Mouse (Mus musculus): ENCODE results near the gene Stx7. TPM values are rescaled to one million over a fixed set of nuclear protein-coding genes. Genes with fewer than 3 reads are reported as not detected.

Stx7 gene
- polyA plus RNA-seq, 1 experiment from 2014 or later: 48.4 TPM

DNA sequence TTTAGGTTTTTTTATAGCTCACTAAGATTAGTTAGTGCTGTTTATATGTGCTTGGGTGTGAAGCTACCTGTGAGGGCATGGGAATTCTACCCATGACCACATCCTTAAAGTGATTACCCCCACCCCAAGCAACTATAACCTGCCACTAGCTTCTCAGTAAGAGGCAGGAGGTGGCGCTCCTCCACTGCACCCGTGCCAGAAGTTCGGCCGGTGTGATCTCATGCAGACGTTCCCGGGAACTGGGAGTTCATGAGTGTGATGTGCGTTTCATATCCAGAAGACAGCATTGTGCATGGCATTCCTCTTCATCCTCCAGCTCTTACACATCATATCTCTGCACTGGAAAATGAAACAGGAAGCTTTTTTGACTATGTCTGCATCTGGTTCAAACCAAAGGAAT lies 41.3 kb downstream of the Stx7 start:
- H3K4me1 ChIP-seq (ENCODE audit: control insufficient read depth, insufficient read depth, low read length): no peaks in the 10 kb centered on the region
- no peak for DNase-seq (ENCODE audit: low spot score)
- H3K9me3 ChIP-seq (ENCODE audit: control insufficient read depth, low read length): no peaks in the 10 kb centered on the region
- H3K27ac ChIP-seq (replicated peaks; ENCODE audit: low read depth, low read length): no peak overlapping the region
- ATAC-seq (ENCODE audit: insufficient number of reproducible peaks, low FRiP score, low TSS enrichment, low read depth): no peak
- no peaks in the 10 kb centered on the region for H3K27me3 ChIP-seq (ENCODE audit: control insufficient read depth, insufficient read depth, low read length)
- no peak overlapping the region for H3K4me2 ChIP-seq (ENCODE audit: low read depth, severe bottlenecking)
- H3K4me3 ChIP-seq (ENCODE audit: low read depth, low read length): no peak overlapping the region
- no peak overlapping the region for H3K9ac ChIP-seq (ENCODE audit: low read length)
- H3K36me3 ChIP-seq (ENCODE audit: control insufficient read depth, insufficient read depth, low read length): no peaks in the 10 kb centered on the region
- whole genome bisulfite sequencing: 69% methylated on average over 7 of the region's 7 CpGs

DNA sequence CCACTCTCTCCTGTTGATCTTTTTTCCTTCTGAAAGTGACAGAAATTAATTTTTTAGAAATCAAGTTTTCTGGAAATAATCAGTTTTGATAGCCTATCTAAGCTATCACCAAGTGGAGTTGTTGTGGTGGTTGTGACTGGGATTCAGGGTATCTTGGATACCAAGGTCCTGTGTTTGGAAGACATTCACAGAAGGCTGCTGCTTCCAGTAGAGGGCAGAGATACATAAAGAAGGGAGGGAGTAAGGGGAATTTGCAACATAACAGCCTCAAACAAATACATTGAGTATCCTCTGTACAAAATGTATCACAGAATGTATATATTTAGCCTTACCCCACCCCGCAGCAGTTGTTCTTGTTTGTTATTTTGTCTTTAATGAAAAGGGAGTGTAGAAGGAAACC lies 42.9 kb downstream of the Stx7 start:
- no peaks in the 10 kb centered on the region for H3K4me1 ChIP-seq (ENCODE audit: control insufficient read depth, insufficient read depth, low read length)
- ATAC-seq (ENCODE audit: insufficient number of reproducible peaks, low FRiP score, low TSS enrichment, low read depth): no peak
- no peak overlapping the region for H3K27ac ChIP-seq (replicated peaks; ENCODE audit: low read depth, low read length)
- no peak overlapping the region for H3K4me3 ChIP-seq (ENCODE audit: low read depth, low read length)
- H3K36me3 ChIP-seq (ENCODE audit: control insufficient read depth, insufficient read depth, low read length): no peaks in the 10 kb centered on the region
- no peak overlapping the region for H3K4me2 ChIP-seq (ENCODE audit: low read depth, severe bottlenecking)
- H3K9ac ChIP-seq (ENCODE audit: low read length): no peak overlapping the region
- H3K9me3 ChIP-seq (ENCODE audit: control insufficient read depth, low read length): no peaks in the 10 kb centered on the region
- 72% methylated on average over 1 of the region's 1 CpGs for WGBS
- no peak for DNase-seq (ENCODE audit: low spot score)
- H3K27me3 ChIP-seq (ENCODE audit: control insufficient read depth, insufficient read depth, low read length): no peaks in the 10 kb centered on the region

DNA sequence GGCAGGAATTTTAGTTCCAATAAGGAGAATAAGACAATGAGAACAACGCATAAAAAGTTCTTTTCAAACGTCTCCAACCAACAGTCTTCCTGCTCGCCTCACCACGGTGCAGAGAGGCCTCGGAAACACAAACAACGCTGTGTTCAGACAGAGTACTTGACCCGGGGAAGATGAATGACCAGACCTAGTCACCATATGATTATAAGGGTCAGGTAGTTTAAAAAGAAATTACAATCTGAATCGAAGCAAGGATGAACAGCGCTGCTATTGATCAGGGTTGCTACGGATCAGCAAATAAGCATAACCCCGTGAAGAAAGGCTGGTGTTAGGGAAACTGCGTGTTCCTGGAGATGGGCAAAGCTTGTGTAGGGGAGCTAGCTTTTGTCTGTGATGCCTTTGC lies 50.2 kb downstream of the Stx7 start:
- no peaks in the 10 kb centered on the region for H3K36me3 ChIP-seq (ENCODE audit: control insufficient read depth, insufficient read depth, low read length)
- H3K9ac ChIP-seq (ENCODE audit: low read length): no peak overlapping the region
- no peaks in the 10 kb centered on the region for H3K27me3 ChIP-seq (ENCODE audit: control insufficient read depth, insufficient read depth, low read length)
- no peak overlapping the region for H3K27ac ChIP-seq (replicated peaks; ENCODE audit: low read depth, low read length)
- no peak overlapping the region for H3K4me2 ChIP-seq (ENCODE audit: low read depth, severe bottlenecking)
- DNase-seq (ENCODE audit: low spot score) (no peak), ATAC-seq (ENCODE audit: insufficient number of reproducible peaks, low FRiP score, low TSS enrichment, low read depth) (no peak)
- WGBS: 88% methylated on average over 12 of the region's 12 CpGs
- H3K4me1 ChIP-seq (ENCODE audit: control insufficient read depth, insufficient read depth, low read length): no peaks in the 10 kb centered on the region
- no peaks in the 10 kb centered on the region for H3K9me3 ChIP-seq (ENCODE audit: control insufficient read depth, low read length)
- H3K4me3 ChIP-seq (ENCODE audit: low read depth, low read length): no peak overlapping the region

DNA sequence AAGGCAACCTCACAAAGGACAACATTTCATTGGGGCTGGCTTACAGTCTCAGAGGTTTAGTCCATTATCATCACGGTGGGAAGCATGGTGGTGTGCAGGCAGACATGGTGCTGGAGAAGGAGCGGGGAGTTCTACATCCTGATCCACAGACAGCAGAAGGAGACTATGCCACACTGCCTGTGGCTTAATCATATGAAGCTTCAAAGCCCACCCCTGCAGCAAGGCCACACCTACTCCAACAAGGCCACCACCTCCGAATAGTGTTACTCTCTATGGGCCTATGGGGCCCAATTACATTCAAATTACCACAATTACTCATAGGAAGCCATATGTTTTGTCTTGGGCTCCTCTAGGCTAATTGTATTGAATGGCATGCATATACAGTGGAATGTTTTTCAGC lies 51.0 kb downstream of the Stx7 start:
- Histone ChIP-seq H3K9ac (ENCODE audit: low read length) (no peak overlapping the region), H3K9me3 (ENCODE audit: control insufficient read depth, low read length) (no peaks in the 10 kb centered on the region), H3K27me3 (ENCODE audit: control insufficient read depth, insufficient read depth, low read length) (no peaks in the 10 kb centered on the region), H3K4me2 (ENCODE audit: low read depth, severe bottlenecking) (no peak overlapping the region), H3K27ac (replicated peaks; ENCODE audit: low read depth, low read length) (no peak overlapping the region), H3K4me1 (ENCODE audit: control insufficient read depth, insufficient read depth, low read length) (no peaks in the 10 kb centered on the region), H3K4me3 (ENCODE audit: low read depth, low read length) (no peak overlapping the region), H3K36me3 (ENCODE audit: control insufficient read depth, insufficient read depth, low read length) (no peaks in the 10 kb centered on the region)
- DNase-seq (ENCODE audit: low spot score) (no peak), ATAC-seq (ENCODE audit: insufficient number of reproducible peaks, low FRiP score, low TSS enrichment, low read depth) (no peak)
- 82% methylated on average over 3 of the region's 3 CpGs for WGBS

DNA sequence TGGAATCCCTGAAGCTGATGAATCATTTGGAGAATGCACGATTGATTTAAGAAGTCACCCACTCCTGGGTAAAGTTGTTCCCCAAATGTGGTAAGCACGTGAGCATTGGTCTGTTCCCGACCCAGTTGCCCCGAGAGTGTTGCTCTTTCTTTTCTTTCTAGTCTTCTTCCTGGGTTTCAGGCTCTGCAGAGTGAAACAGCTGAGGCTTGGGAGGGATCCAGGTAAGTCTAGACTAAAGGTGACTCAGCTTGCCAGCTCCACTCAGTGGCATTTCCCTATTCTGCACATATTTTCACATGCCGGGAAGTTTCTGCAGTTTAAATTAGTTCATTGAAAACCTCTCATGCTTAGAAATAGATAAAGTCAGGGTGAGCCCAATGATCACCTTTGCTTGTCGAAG lies 61.0 kb downstream of the Stx7 start:
- H3K4me3 ChIP-seq (ENCODE audit: low read depth, low read length): no peak overlapping the region
- H3K9me3 ChIP-seq (ENCODE audit: control insufficient read depth, low read length): no peaks in the 10 kb centered on the region
- H3K27me3 ChIP-seq (ENCODE audit: control insufficient read depth, insufficient read depth, low read length): no peaks in the 10 kb centered on the region
- H3K4me2 ChIP-seq (ENCODE audit: low read depth, severe bottlenecking): no peak overlapping the region
- H3K9ac ChIP-seq (ENCODE audit: low read length): no peak overlapping the region
- 89% methylated on average over 6 of the region's 6 CpGs for WGBS
- no peak overlapping the region for H3K27ac ChIP-seq (replicated peaks; ENCODE audit: low read depth, low read length)
- DNase-seq (ENCODE audit: low spot score) (no peak), ATAC-seq (ENCODE audit: insufficient number of reproducible peaks, low FRiP score, low TSS enrichment, low read depth) (no peak)
- no peaks in the 10 kb centered on the region for H3K4me1 ChIP-seq (ENCODE audit: control insufficient read depth, insufficient read depth, low read length)
- H3K36me3 ChIP-seq (ENCODE audit: control insufficient read depth, insufficient read depth, low read length): no peaks in the 10 kb centered on the region

DNA sequence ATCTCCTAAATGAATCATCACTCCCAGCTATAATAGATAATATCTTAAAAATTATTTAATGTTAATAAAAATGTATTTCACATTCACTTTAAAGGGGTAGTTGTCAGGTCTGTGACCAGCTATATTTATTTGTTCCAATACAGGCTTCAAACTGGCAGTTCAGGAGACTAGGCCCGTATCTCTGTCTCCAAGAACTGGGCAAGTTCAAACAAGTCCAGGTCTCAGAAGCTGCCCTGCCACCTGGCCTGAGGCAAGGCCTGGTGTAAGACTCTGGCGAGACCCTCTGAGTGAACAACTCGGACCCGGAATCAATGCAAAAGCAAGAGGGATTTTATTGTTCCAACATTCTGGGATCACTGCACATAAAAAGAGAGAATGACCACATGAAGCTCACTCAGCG lies 64.2 kb downstream of the Stx7 start:
- no peak overlapping the region for H3K4me2 ChIP-seq (ENCODE audit: low read depth, severe bottlenecking)
- ATAC-seq (ENCODE audit: insufficient number of reproducible peaks, low FRiP score, low TSS enrichment, low read depth) (no peak), DNase-seq (ENCODE audit: low spot score) (no peak)
- no peaks in the 10 kb centered on the region for H3K36me3 ChIP-seq (ENCODE audit: control insufficient read depth, insufficient read depth, low read length)
- WGBS: 75% methylated on average over 5 of the region's 5 CpGs
- H3K9me3 ChIP-seq (ENCODE audit: control insufficient read depth, low read length): no peaks in the 10 kb centered on the region
- no peak overlapping the region for H3K9ac ChIP-seq (ENCODE audit: low read length)
- H3K4me3 ChIP-seq (ENCODE audit: low read depth, low read length): no peak overlapping the region
- no peaks in the 10 kb centered on the region for H3K4me1 ChIP-seq (ENCODE audit: control insufficient read depth, insufficient read depth, low read length)
- H3K27ac ChIP-seq (replicated peaks; ENCODE audit: low read depth, low read length): no peak overlapping the region
- no peaks in the 10 kb centered on the region for H3K27me3 ChIP-seq (ENCODE audit: control insufficient read depth, insufficient read depth, low read length)

DNA sequence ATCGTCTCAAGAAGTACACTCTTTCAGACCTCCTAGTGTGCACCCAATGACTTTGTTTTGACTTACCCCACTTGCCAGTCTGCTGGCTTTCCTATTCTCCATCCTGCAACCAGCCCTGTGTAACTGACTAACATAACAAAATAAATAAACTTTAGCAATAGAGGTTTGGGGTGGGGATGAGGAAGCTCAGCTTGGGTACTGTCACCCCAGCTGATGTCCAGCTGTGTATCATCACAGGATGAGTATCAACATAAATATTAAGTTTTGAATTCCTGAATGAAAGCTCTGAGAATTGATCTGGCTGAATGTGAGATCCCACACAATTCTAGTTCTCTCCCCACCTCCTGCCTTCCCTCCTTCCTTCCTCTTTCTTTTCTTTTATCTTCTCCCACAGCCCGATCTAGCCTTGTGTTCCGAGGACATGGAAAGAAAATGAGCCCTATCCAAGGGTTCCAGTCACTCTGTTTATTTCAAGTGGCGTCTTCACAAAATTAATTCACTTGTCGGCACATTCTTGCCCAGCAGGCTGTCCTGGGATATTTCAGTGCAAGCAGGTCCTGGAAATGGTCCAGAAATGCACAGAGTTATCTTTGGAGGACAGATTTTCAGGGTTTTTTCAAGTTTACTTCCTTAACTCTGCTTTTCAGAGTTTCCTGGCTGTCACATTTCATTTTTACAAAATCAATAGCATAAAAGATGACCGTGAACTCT lies 68.6 kb downstream of the Stx7 start:
- Histone ChIP-seq H3K27ac (replicated peaks; ENCODE audit: low read depth, low read length) (no peak overlapping the region), H3K4me3 (ENCODE audit: low read depth, low read length) (no peak overlapping the region), H3K4me1 (ENCODE audit: control insufficient read depth, insufficient read depth, low read length) (no peaks in the 10 kb centered on the region), H3K9me3 (ENCODE audit: control insufficient read depth, low read length) (no peaks in the 10 kb centered on the region), H3K4me2 (ENCODE audit: low read depth, severe bottlenecking) (no peak overlapping the region), H3K36me3 (ENCODE audit: control insufficient read depth, insufficient read depth, low read length) (no peaks in the 10 kb centered on the region), H3K27me3 (ENCODE audit: control insufficient read depth, insufficient read depth, low read length) (peaks cover 2% of the 10 kb centered on the region; the same call in 1 of the 2 replicates), H3K9ac (ENCODE audit: low read length) (no peak overlapping the region)
- no peak for DNase-seq (ENCODE audit: low spot score)
- WGBS: 80% methylated on average over 6 of the region's 6 CpGs
- no peak for ATAC-seq (ENCODE audit: insufficient number of reproducible peaks, low FRiP score, low TSS enrichment, low read depth)

DNA sequence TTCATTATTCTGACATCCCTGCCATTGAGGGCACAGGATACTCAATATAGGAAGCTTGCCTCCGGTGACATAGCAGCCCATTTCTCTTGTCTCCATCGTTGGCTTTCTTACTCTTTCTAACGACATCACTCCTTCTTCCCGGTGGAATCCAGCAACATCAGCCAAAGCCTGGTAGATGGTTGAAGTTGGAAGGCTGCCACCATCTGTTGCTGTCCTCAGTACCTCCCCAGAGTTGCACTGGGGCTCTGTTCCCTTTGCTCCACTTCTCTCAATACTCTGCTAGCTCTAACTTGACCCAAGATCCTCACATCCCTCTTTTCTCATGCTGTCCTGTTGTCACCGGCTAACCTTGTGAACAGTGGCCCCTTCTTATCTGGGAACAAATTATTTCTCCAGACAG lies 71.8 kb downstream of the Stx7 start:
- no peak overlapping the region for H3K9ac ChIP-seq (ENCODE audit: low read length)
- H3K4me2 ChIP-seq (ENCODE audit: low read depth, severe bottlenecking): no peak overlapping the region
- no peaks in the 10 kb centered on the region for H3K4me1 ChIP-seq (ENCODE audit: control insufficient read depth, insufficient read depth, low read length)
- DNase-seq (ENCODE audit: low spot score): no peak
- 86% methylated on average over 5 of the region's 5 CpGs for WGBS
- H3K27me3 ChIP-seq (ENCODE audit: control insufficient read depth, insufficient read depth, low read length): peaks cover 23% of the 10 kb centered on the region
- no peak overlapping the region for H3K27ac ChIP-seq (replicated peaks; ENCODE audit: low read depth, low read length)
- no peak overlapping the region for H3K4me3 ChIP-seq (ENCODE audit: low read depth, low read length)
- ATAC-seq (ENCODE audit: insufficient number of reproducible peaks, low FRiP score, low TSS enrichment, low read depth): no peak
- no peaks in the 10 kb centered on the region for H3K9me3 ChIP-seq (ENCODE audit: control insufficient read depth, low read length)
- no peaks in the 10 kb centered on the region for H3K36me3 ChIP-seq (ENCODE audit: control insufficient read depth, insufficient read depth, low read length)

DNA sequence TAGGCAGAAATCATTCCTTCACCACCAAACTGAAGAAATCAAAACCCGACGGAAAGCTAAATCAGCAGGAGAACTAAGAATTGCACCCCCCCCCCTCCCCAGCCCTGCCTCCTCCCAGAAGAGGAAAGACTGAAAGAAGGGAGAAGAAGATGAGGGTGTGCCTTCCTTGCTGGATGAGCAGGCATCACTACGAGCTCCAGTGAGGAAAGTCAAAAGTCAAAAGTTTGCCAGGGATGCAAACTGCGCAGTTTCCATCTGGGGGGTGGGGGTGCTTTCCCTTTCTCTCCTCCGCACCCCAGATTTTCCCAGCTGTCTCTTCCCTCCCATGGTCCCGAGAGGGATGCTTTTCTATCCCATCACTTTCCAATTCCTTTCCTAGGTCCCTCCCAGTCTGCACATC lies 73.8 kb downstream of the Stx7 start:
- Histone ChIP-seq H3K4me2 (ENCODE audit: low read depth, severe bottlenecking) (peak overlapping the region; percentile 84), H3K36me3 (ENCODE audit: control insufficient read depth, insufficient read depth, low read length) (no peaks in the 10 kb centered on the region), H3K27ac (replicated peaks; ENCODE audit: low read depth, low read length) (no peak overlapping the region), H3K27me3 (ENCODE audit: control insufficient read depth, insufficient read depth, low read length) (peaks cover 23% of the 10 kb centered on the region), H3K9ac (ENCODE audit: low read length) (no peak overlapping the region), H3K4me3 (ENCODE audit: low read depth, low read length) (peak overlapping the region; percentile 40), H3K4me1 (ENCODE audit: control insufficient read depth, insufficient read depth, low read length) (no peaks in the 10 kb centered on the region), H3K9me3 (ENCODE audit: control insufficient read depth, low read length) (no peaks in the 10 kb centered on the region)
- DNase-seq (ENCODE audit: low spot score) (no peak), ATAC-seq (ENCODE audit: insufficient number of reproducible peaks, low FRiP score, low TSS enrichment, low read depth) (no peak)
- WGBS: 12% methylated on average over 6 of the region's 6 CpGs
